Mouse (Mus musculus): ENCODE measurements around the gene Hist1h2ab. TPM values are rescaled to one million over a fixed set of nuclear protein-coding genes. Genes with fewer than 3 reads are reported as not detected.
"Not testable (repeated sequence)": the region's sequence is repeated elsewhere in the genome, so short reads cannot be mapped to it uniquely, and the experiment has no call there.

The Hist1h2ab gene
- polyA plus RNA-seq, 1 experiment from 2014 or later = 20.0 TPM

DNA sequence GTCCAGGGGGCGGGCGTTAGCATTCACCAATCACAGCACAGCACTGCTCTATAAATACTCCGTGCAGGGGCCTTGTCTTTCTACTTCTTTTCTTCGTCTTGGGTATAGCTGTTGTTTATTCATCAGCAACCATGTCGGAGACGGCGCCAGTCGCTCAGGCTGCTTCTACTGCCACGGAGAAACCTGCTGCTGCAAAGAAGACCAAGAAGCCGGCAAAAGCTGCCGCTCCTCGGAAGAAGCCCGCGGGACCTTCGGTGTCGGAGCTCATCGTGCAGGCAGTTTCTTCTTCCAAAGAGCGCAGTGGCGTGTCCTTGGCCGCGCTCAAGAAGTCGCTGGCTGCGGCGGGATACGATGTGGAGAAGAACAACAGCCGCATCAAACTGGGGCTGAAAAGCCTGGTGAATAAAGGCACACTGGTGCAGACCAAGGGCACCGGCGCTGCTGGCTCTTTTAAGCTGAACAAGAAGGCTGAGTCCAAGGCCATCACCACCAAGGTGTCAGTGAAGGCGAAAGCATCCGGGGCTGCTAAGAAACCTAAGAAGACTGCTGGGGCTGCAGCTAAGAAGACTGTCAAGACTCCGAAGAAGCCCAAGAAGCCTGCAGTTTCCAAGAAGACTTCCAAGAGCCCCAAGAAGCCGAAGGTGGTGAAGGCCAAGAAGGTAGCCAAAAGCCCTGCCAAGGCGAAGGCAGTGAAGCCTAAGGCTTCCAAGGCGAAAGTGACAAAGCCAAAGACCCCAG is 12.8 kb downstream of the Hist1h2ab start, which contains the start of gene Hist1h1a:
Gene Hist1h1a (plus strand): TSS at position 81 of the 738 bp plus-strand sequence.
- ATAC-seq (replicated peaks; ENCODE audit: extremely low read depth, insufficient read depth, low FRiP score) = peak; percentile 63
- H3K4me3 ChIP-seq (ENCODE audit: low read length) = peak within 1 kb of the TSS; percentile 76
- H3K4me2 ChIP-seq (ENCODE audit: low read depth, low read length) = peak within 1 kb of the TSS; percentile 89
- peak within 1 kb of the TSS; percentile 86 for H3K9ac ChIP-seq (ENCODE audit: low read length)
- peaks cover 20% of the 10 kb centered on the region for H3K4me1 ChIP-seq (ENCODE audit: control insufficient read depth, insufficient read depth, low read length)
- no peaks in the 10 kb centered on the region for H3K9me3 ChIP-seq (replicated peaks; ENCODE audit: control insufficient read depth, low read length)
- no peaks in the 10 kb centered on the region for H3K36me3 ChIP-seq (ENCODE audit: control insufficient read depth, insufficient read depth)
- 2% methylated on average over 34 of the region's 34 CpGs for WGBS
- peak within 1 kb of the TSS; percentile 96 for H3K27ac ChIP-seq (ENCODE audit: low read length)
- no peaks in the 10 kb centered on the region for H3K27me3 ChIP-seq (ENCODE audit: control insufficient read depth, insufficient read depth, low read length)

DNA sequence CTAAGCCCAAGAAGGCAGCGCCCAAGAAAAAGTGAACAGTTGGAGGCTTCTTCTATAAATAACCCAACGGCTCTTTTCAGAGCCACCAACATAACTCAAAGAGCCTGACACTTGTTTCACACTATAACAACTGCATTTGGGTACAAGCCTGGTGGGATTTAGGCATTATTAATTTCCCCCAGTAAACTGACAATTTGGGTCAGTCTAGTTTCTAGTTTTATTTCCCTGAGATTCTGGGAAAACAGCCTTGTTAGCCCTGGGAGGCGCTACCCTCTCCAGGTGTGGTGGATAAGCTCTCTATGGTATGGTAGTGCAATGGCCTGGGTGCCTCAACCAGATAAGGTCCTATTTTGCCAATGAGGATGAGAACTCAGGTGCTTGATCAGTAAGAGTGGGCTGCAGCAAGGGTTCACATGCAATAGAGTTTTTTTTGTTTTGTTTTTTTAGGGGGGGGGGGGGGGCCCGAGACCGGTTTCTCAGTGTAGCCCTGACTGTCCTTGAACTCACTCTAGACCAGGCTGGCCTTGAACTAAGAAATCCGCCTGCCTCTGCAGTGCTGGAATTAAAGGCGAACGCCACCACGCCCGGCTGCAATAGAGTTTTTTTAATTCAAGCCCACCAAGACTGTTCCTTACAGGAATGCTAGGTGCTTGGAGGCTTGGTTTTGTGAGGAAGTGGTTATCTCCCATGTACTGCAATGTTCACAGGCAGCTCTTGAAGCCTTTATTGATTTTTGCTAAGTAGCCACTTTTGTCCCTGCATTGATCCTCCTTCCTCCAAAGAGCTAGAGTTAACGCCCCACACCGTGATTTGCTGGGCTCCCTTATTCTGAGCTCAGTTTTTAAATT is 13.6 kb downstream of the Hist1h2ab start:
- Histone ChIP-seq H3K36me3 (ENCODE audit: control insufficient read depth, insufficient read depth) (no peaks in the 10 kb centered on the region), H3K27ac (ENCODE audit: low read length) (peak overlapping the region; percentile 96), H3K27me3 (ENCODE audit: control insufficient read depth, insufficient read depth, low read length) (no peaks in the 10 kb centered on the region), H3K9me3 (replicated peaks; ENCODE audit: control insufficient read depth, low read length) (no peaks in the 10 kb centered on the region), H3K4me3 (ENCODE audit: low read length) (peak overlapping the region; percentile 76), H3K9ac (ENCODE audit: low read length) (peak overlapping the region; percentile 86), H3K4me1 (ENCODE audit: control insufficient read depth, insufficient read depth, low read length) (peaks cover 22% of the 10 kb centered on the region), H3K4me2 (ENCODE audit: low read depth, low read length) (peak overlapping the region; percentile 89)
- WGBS = 40% methylated on average over 11 of the region's 12 CpGs
- no peak for ATAC-seq (replicated peaks; ENCODE audit: extremely low read depth, insufficient read depth, low FRiP score)

DNA sequence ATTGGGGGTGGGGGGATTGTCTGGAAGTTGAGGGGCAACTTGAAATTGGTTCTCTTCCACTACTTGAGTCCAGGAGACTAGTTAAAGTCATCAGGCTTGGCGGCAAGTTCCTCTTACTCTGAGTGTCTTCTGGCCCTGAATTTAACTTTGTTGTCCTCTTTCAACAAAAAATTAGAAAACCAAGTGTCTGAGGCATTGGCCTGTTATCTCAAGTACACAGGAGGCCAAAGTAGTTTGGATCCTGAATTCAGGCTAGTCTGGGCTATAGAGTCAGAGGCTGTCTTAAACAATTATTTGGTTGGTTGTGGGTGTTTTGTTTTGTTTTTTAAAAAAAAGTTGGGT is 14.2 kb downstream of the Hist1h2ab start:
- H3K27me3 ChIP-seq (ENCODE audit: control insufficient read depth, insufficient read depth, low read length) = no peaks in the 10 kb centered on the region
- peaks cover 18% of the 10 kb centered on the region for H3K4me1 ChIP-seq (ENCODE audit: control insufficient read depth, insufficient read depth, low read length)
- no peak for ATAC-seq (replicated peaks; ENCODE audit: extremely low read depth, insufficient read depth, low FRiP score)
- H3K4me3 ChIP-seq (ENCODE audit: low read length) = no peak overlapping the region
- no peaks in the 10 kb centered on the region for H3K9me3 ChIP-seq (replicated peaks; ENCODE audit: control insufficient read depth, low read length)
- H3K27ac ChIP-seq (ENCODE audit: low read length) = no peak overlapping the region
- no peak overlapping the region for H3K9ac ChIP-seq (ENCODE audit: low read length)
- no peak overlapping the region for H3K4me2 ChIP-seq (ENCODE audit: low read depth, low read length)
- WGBS = 64% methylated on average over 1 of the region's 1 CpGs
- no peaks in the 10 kb centered on the region for H3K36me3 ChIP-seq (ENCODE audit: control insufficient read depth, insufficient read depth)

DNA sequence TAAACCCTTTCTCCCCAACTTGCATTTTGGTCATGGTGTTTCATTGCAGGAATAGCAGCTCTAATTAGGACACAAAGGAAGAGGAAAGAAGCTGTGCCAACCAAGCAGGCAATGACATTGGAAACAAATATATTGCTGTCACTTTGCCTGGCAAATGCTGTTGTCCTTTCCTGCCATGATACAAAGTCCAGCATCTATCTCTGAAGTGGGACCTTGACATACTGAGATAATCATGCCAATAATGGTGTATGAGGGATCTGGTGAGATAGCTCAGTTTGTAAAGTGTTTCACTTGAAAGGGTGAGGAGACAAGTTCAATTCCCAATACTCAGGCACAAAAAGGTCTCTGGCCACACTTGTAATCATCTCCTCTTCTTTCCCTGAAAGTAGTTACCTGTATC is 15.8 kb downstream of the Hist1h2ab start:
- Histone ChIP-seq H3K4me2 (ENCODE audit: low read depth, low read length) (no peak overlapping the region), H3K27me3 (ENCODE audit: control insufficient read depth, insufficient read depth, low read length) (no peaks in the 10 kb centered on the region), H3K9me3 (replicated peaks; ENCODE audit: control insufficient read depth, low read length) (no peaks in the 10 kb centered on the region), H3K9ac (ENCODE audit: low read length) (no peak overlapping the region), H3K4me1 (ENCODE audit: control insufficient read depth, insufficient read depth, low read length) (peaks cover 14% of the 10 kb centered on the region), H3K4me3 (ENCODE audit: low read length) (no peak overlapping the region), H3K27ac (ENCODE audit: low read length) (no peak overlapping the region), H3K36me3 (ENCODE audit: control insufficient read depth, insufficient read depth) (no peaks in the 10 kb centered on the region)
- no peak for ATAC-seq (replicated peaks; ENCODE audit: extremely low read depth, insufficient read depth, low FRiP score)

DNA sequence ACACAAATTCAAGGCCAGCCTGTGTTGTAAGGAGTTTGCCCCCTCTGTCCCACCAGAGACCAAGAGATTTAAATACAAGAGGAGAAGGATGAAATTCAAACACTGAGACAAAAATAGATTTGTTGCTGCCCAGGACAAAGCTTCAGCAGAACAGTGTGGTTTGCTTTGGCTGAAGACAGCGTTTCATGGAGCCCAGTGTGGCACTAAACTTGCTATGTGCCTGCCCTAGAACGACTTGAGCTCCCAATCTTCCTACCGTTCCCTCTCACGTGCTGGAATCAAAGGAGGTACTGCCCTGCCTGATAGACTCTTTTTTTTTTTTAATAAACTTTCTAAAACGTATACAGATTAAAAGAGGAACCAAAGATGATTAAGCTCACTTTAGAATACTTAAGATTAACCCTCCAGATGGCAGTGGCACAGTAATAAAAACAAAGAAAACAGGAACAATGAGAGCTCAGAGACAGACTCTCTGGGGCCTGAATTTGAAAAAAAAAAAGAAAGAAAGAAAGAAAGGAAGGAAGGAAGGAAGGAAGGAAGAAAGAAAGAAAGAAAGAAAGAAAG is 18.0 kb downstream of the Hist1h2ab start:
- Histone ChIP-seq H3K4me3 (ENCODE audit: low read length) (no peak overlapping the region), H3K36me3 (ENCODE audit: control insufficient read depth, insufficient read depth) (no peaks in the 10 kb centered on the region), H3K4me1 (ENCODE audit: control insufficient read depth, insufficient read depth, low read length) (peaks cover 17% of the 10 kb centered on the region), H3K27me3 (ENCODE audit: control insufficient read depth, insufficient read depth, low read length) (no peaks in the 10 kb centered on the region), H3K9ac (ENCODE audit: low read length) (no peak overlapping the region), H3K4me2 (ENCODE audit: low read depth, low read length) (no peak overlapping the region), H3K9me3 (replicated peaks; ENCODE audit: control insufficient read depth, low read length) (no peaks in the 10 kb centered on the region), H3K27ac (ENCODE audit: low read length) (no peak overlapping the region)
- WGBS = 36% methylated on average over 5 of the region's 5 CpGs
- ATAC-seq (replicated peaks; ENCODE audit: extremely low read depth, insufficient read depth, low FRiP score) = no peak

DNA sequence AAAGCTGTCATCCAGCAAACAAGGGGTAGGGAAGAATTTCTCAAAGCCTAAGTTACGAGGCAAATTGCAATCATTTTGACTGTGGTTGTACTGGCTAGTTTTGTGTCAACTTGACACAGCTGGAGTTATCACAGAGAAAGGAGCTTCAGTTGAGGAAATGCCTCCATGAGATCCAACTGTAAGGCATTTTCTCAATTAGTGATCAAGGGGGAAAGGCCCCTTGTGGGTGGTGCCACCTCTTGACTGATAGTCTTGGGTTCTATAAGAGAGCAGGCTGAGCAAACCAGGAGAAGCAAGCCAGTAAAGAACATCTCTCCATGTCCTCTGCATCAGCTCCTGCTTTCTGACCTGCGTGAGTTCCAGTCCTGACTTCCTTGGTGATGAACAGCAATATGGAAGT is 18.7 kb downstream of the Hist1h2ab start, which contains the start of gene Trim38:
Gene Trim38 (plus strand): TSS at position 301 of the 400 bp plus-strand sequence.
- not testable (repeated sequence) for H3K4me2 ChIP-seq (ENCODE audit: low read depth, low read length); H3K4me3 ChIP-seq (ENCODE audit: low read length); H3K9ac ChIP-seq (ENCODE audit: low read length); H3K27me3 ChIP-seq (ENCODE audit: control insufficient read depth, insufficient read depth, low read length); H3K9me3 ChIP-seq (replicated peaks; ENCODE audit: control insufficient read depth, low read length); H3K36me3 ChIP-seq (ENCODE audit: control insufficient read depth, insufficient read depth); H3K27ac ChIP-seq (ENCODE audit: low read length); ATAC-seq (replicated peaks; ENCODE audit: extremely low read depth, insufficient read depth, low FRiP score)
- WGBS = 79% methylated on average over 2 of the region's 2 CpGs
- H3K4me1 ChIP-seq (ENCODE audit: control insufficient read depth, insufficient read depth, low read length) = peaks cover 11% of the 10 kb centered on the region; the same call in 1 of the 2 replicates

DNA sequence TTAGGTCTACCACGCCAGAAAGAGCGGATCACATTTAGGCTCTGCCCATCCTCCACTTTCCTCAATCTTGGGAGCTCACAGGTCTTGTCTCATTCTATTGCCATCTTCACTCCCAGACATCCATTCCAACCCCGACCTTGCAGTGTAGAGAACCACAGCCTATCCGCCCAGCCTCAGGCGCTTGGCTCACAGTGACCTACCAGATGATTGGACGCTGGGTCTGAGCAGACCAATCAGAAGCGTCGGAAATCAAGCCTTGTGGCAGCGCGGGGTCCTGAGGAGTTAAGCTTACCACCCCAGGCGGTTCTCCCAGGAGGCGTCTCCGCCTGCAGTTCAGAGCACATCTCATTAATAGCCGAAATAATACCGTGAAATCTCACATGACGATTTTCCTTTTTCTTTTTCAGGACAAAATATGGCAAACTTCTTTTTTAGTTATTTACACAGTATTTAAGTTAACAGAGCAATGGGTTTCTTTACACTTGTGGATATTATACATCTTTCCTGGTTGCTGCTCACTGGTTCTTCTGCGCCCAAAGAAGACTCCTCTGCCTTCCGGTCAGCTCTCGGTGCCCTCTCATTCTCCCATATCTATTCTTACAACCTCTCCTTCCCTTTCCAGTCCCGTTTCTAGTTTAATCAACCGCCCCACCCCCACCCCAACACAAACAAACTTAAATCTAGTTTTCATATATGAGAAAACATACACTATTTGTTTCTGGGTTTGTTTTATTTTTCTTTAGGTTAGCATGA is 21.8 kb downstream of the Hist1h2ab start:
- Histone ChIP-seq H3K27me3 (ENCODE audit: control insufficient read depth, insufficient read depth, low read length) (no peaks in the 10 kb centered on the region), H3K27ac (ENCODE audit: low read length) (no peak overlapping the region), H3K4me3 (ENCODE audit: low read length) (peak overlapping the region; percentile 36), H3K4me2 (ENCODE audit: low read depth, low read length) (peak overlapping the region; percentile 61), H3K9me3 (replicated peaks; ENCODE audit: control insufficient read depth, low read length) (no peaks in the 10 kb centered on the region), H3K36me3 (ENCODE audit: control insufficient read depth, insufficient read depth) (no peaks in the 10 kb centered on the region), H3K4me1 (ENCODE audit: control insufficient read depth, insufficient read depth, low read length) (peaks cover 11% of the 10 kb centered on the region; the same call in 1 of the 2 replicates), H3K9ac (ENCODE audit: low read length) (peak overlapping the region; percentile 46)
- WGBS = 18% methylated on average over 21 of the region's 21 CpGs
- peak; percentile 89 for ATAC-seq (replicated peaks; ENCODE audit: extremely low read depth, insufficient read depth, low FRiP score)

DNA sequence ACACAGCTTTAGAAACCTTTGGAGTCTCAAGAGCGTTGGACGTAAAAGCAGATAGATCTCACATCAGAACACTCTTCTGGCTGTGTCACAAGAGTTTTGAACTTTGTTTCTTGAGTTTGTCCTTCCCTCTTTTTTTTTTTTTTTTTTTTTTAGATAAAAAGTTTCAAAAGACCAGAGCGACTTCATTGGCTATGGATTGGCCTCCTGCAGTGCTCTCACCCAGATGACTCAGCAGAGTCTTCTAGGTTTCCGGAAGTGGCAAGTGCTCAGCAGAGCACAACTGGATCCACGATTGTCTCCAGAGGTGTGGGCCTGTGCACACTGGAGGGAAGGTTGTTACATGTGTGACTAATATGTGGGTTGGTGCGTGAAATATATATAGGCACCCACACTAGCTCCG is 27.4 kb downstream of the Hist1h2ab start:
- ATAC-seq (replicated peaks; ENCODE audit: extremely low read depth, insufficient read depth, low FRiP score) = no peak
- H3K4me3 ChIP-seq (ENCODE audit: low read length) = no peak overlapping the region
- no peaks in the 10 kb centered on the region for H3K27me3 ChIP-seq (ENCODE audit: control insufficient read depth, insufficient read depth, low read length)
- H3K36me3 ChIP-seq (ENCODE audit: control insufficient read depth, insufficient read depth) = no peaks in the 10 kb centered on the region
- H3K9ac ChIP-seq (ENCODE audit: low read length) = no peak overlapping the region
- no peak overlapping the region for H3K4me2 ChIP-seq (ENCODE audit: low read depth, low read length)
- 92% methylated on average over 7 of the region's 7 CpGs for WGBS
- no peaks in the 10 kb centered on the region for H3K4me1 ChIP-seq (ENCODE audit: control insufficient read depth, insufficient read depth, low read length)
- no peak overlapping the region for H3K27ac ChIP-seq (ENCODE audit: low read length)
- no peaks in the 10 kb centered on the region for H3K9me3 ChIP-seq (replicated peaks; ENCODE audit: control insufficient read depth, low read length)

All from heart, embryonic 16.5 days (tissue).